Mouse (Mus musculus): Measurements from ENCODE around the gene Coasy.

- TF ChIP-seq CTCF (conservative IDR thresholded peaks at IDR 0.05; ENCODE audit: insufficient read depth, insufficient read length, low read depth, low read length) (no peak), POLR2A (IDR thresholded peaks at IDR 0.05; ENCODE audit: low read depth, low read length) (no peak)
These were observed 52.0 kb downstream of the Coasy start for GRCm38 (mm10) chr11:101134217-101134865.

All from kidney, adult 2 months (tissue).